Mouse (Mus musculus) B cell, adult 62 days (primary cell): Measurements from ENCODE around the gene Gm17720. TPM values are rescaled to one million over a fixed set of nuclear protein-coding genes. Genes with fewer than 3 reads are reported as not detected.

ENCODE experiments used
- total RNA-seq: library from RNA; stranded (reverse); gene quantifications from 4 replicates; pipeline ENCODE4 v1.2.4, GENCODE M21; 2023

Gm17720 gene
- total RNA-seq = not detected in 4 replicates

DNA sequence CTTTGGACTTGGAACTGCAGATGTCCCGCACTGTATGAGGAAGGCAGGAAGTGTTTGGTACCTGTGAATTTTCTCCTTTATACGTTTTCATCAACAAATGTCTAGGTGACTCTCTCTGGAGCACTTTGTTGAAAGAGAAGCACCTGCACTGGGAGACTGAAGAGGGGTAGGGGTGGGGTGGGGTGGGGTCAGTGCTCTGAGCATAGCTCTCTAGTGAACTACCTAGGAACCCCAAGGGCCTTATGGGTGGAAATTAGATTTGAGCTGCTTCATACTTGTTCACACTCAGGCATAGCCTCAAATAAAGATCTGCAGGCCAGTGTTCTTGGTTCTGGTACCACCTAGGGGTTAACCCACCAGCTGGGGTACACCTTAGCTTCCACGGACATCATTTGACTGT, at the start of gene Gm17720:
Gene Gm17720, minus strand, starts transcription at position 101 of the 400 bp plus-strand sequence.

GRCm38 (mm10) chr8:110100907-110101306, 1.6 kb downstream of the Gm17720 start, which contains the start of gene Gm21964:
Gene Gm21964, plus strand, starts transcription at chr8:110101207.

GRCm38 (mm10) chr8:110079282-110080221, 23.0 kb downstream of the Gm17720 start, which contains the start of gene Zfp612:
Gene Zfp612, plus strand, starts transcription at chr8:110079746.

DNA sequence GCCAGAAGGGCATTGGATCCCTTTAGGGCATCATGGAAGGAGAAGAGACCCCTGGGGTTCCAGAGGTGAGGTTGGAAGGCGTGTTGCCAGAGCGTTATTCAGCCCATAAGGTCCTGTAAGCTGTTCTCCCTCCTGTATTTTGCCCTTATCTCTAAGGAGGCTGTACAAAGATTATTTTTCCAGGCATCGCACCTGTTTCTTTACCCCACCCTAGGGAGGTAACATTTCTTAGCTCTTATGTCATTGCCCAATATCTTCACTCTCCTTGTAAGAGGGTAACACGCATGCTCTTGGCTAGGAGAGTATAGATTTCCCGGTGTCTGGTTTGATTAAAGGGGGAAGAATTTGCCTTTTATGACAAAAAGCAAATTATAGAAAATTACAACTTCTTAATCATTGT, 62.9 kb downstream of the Gm17720 start, which contains the start of gene Chst4:
Gene Chst4, minus strand, starts transcription at position 82 of the 400 bp plus-strand sequence.

Other genes with a start within 250 kb of the Gm17720 start
- gene Phlpp2, start 234.2 kb downstream of the Gm17720 start, total RNA-seq = 19.7 to 22.4 TPM (median 21.3 TPM) in 4 replicates
- gene Marveld3, start 140.6 kb downstream of the Gm17720 start, total RNA-seq = not detected in 4 replicates
- not detected in 4 replicates for gene Tat, start 112.3 kb downstream of the Gm17720 start, total RNA-seq
- not detected in 4 replicates for gene Chst4, start 63.0 kb downstream of the Gm17720 start, total RNA-seq
- gene Zfp612, start 23.0 kb downstream of the Gm17720 start, total RNA-seq = 5.2 to 7.2 TPM (median 6.8 TPM) in 4 replicates
- not detected in 4 replicates for gene Gm21964, start 1.5 kb downstream of the Gm17720 start, total RNA-seq
- not detected in 4 replicates for gene Calb2, start 65.5 kb upstream of the Gm17720 start, total RNA-seq
- 14.2 to 17.7 TPM (median 16.1 TPM) in 4 replicates for gene Cmtr2, start 112.9 kb upstream of the Gm17720 start, total RNA-seq
- not detected in 4 replicates for gene Hydin, start 164.2 kb upstream of the Gm17720 start, total RNA-seq